Mouse (Mus musculus) heart, postnatal 25 days (tissue): ENCODE measurements around the gene Coch. TPM values are rescaled to one million over a fixed set of nuclear protein-coding genes. Genes with fewer than 3 reads are reported as not detected.
"Not testable (repeated sequence)": the region's sequence is repeated elsewhere in the genome, so short reads cannot be mapped to it uniquely, and the experiment has no call there.

Experiments
- DNase-seq: peaks from one replicate; pipeline ENCODE4 v3.0.0; 2022; ENCODE audit warnings: low spot score
- intact Hi-C: fragments of 180-260 bp; cut with DNase I; formaldehyde crosslinking; loops from one replicate; pipeline ENCODE4 v1.15.1; 2025
- total RNA-seq, 2 experiments: library from RNA; stranded (reverse); gene quantifications; 2 replicates each; pipeline ENCODE4 v1.2.3; 2021

The Coch gene
- total RNA-seq, result under 1 TPM; 0.22 to 0.34 TPM

GRCm38 (mm10) chr12:51593229-51594029 lies at the start of gene Coch:
Gene Coch (plus strand): TSS chr12:51593341.
- DNase-seq, result no peak
- intact Hi-C loops, result no loop called here

- intact Hi-C loops, result no loop called here
- DNase-seq, result no peak
Observed at GRCm38 (mm10) chr12:51543402-51543960, 49.7 kb upstream of the Coch start.

DNA sequence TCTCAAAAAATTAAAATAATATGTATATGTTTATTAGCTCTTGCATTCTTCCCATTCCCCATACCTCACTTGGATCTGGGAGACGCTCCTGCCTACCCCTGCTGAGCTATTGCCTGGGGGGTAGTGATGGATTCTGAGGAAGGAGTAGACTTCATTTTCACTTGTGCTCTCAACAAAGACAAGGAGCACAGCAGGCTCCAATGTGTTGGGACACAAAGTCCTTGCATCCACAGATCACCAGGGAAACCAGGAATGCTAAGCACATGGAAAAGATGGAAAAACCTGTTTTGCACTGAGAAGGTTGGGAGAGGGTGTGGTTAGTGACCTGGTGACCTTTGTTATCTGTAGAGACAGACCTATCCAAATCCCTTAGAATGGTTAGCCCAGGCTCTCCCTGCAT lies 38.1 kb upstream of the Coch start:
- intact Hi-C loops, result no loop called here

DNA sequence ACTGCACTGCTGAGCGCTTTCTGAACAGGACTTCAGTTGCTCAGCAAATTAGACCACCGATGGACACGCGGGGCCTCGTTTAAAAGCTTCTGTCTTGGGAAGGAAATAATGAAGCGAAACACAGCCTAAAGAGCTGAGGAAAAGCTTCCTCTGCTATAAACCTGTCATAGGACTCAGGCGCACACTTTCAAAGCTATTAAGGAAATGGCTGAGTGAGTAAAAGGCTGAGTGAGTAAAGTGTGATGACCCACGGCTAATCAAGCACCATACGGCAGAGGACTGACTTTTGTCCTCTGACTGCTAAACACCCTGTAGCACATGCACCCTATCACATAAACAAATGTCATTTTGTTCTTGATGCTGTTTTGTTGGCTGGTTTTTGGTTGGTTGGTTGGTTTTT lies 31.7 kb upstream of the Coch start:
- intact Hi-C loops, result no loop called here

More for the DNA sequence above, 38.1 kb upstream of the Coch start:
- no peak for DNase-seq

GRCm38 (mm10) chr12:51567225-51567624 lies 25.9 kb upstream of the Coch start:
- DNase-seq, result no peak
- intact Hi-C loops, result no loop called here

More for the DNA sequence above, 31.7 kb upstream of the Coch start:
- DNase-seq, result no peak

DNA sequence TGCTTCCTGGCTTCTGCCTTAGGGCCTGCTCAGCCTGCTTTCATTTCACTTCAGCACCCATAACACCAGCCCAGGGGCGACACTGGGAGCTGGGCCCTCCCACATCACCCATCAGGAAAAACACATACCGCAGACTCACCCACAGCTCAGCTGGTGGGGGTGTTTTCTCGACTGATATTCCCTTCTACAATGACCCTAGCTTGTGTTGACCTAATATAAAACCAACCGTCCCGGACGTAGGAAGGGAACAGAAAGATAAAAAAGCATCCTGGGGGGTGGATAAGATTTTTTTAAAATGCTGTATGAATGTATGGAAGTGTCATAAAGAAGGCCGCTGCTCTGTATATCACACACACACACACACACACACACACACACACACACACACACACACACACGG lies 23.7 kb upstream of the Coch start:
- intact Hi-C loops, result no loop called here
- DNase-seq, result no peak

DNA sequence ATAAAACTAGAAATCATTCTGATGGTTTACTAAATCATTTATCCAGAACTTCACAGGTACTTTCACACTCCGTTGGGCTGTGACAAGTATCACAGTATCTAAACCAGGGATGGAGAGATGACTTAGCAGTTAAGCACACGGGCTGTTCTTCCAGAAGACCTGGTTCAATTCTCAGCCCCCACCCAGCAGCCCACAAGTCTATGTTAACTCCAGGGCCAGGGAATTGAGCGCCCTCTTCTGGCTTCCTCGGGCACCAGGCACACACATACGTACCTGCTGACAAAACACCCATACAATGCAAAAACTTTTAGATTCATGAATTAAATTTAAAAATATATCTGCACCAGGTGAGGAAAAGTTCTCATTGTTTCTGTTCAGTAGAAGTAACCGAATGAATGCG lies 23.2 kb upstream of the Coch start:
- intact Hi-C loops, result no loop called here
- DNase-seq, result no peak

GRCm38 (mm10) chr12:51572651-51573050 lies 20.5 kb upstream of the Coch start:
- no peak for DNase-seq
- intact Hi-C loops, result no loop called here

GRCm38 (mm10) chr12:51577816-51578215 lies 15.3 kb upstream of the Coch start:
- intact Hi-C loops, DNase-seq: not testable (repeated sequence)

DNA sequence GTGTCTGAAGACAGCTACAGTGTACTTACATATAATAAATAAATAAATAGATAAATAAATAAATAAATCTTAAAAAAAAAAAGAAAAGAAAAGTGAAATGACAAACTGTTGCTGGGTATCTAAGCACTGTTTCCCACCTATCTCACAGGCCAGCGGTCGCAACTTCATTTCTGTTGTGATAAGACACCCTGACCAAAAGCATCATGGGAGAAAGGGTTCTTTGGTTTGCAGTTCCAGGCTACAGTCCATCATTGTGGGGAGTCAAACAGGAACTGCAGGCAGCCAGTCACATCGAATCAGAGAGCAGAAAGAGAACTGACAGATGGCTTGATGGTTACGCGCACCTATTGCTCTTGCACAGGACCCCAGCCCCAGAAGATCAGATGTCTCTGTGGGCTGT lies 3.9 kb upstream of the Coch start:
- intact Hi-C loops, result no loop called here
- DNase-seq, result no peak

- no peak for DNase-seq
- intact Hi-C loops, result no loop called here
Observed at GRCm38 (mm10) chr12:51591921-51592320, 1.2 kb upstream of the Coch start.

GRCm38 (mm10) chr12:51592888-51593228 lies 283 bp upstream of the Coch start:
- intact Hi-C loops, result no loop called here
- no peak for DNase-seq

DNA sequence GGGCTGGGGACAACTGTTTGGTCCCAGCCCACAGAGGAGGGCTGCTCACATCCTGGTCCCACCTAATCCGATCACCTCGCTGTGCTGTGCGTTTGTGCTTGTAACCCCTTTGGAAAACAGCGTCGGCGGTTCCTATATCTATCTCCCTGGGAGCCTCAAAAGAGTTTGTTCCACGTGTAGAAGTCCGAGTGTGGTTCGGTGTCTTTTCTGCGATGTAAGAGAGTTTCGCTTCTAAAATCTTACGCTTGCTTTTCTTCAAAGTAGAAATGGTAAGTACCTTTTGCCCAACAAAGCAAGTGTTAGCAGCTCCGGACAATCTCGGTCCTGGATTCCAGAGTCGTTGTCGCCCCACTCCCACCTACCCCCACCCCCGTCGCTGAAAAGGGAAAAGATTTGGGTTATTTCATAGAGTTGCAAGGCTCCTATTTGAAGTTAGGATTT lies 909 bp downstream of the Coch start:
- DNase-seq, result no peak
- intact Hi-C loops, result no loop called here

- DNase-seq, result no peak
- intact Hi-C loops, result no loop called here
Observed at GRCm38 (mm10) chr12:51603306-51603705, 10.2 kb downstream of the Coch start.

DNA sequence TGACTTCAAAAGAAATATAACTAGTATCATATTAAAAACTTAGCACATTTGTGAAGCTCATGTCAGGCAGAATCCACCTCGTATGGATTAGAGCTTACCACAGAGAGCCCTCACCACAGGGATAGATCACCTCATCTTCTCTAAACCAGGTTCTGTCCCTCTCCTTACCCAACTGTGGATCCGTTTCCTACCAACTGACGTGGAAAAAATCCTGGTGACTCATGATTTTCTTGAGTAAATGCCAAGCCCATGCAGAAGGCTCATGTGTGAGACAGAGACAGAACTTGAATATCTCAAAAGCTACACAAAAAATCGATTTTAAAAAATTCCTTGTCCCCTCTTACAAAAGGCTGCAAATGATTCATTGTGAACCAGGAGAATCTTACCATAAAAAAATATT lies 13.0 kb downstream of the Coch start:
- no peak for DNase-seq
- intact Hi-C loops, result no loop called here

GRCm38 (mm10) chr12:51612361-51612760 lies 19.2 kb downstream of the Coch start:
- DNase-seq, result no peak
- intact Hi-C loops, result loop anchor here (10.0 kb wide), 1 partner anchor 188 kb away; no protein-coding TSS in a partner anchor

DNA sequence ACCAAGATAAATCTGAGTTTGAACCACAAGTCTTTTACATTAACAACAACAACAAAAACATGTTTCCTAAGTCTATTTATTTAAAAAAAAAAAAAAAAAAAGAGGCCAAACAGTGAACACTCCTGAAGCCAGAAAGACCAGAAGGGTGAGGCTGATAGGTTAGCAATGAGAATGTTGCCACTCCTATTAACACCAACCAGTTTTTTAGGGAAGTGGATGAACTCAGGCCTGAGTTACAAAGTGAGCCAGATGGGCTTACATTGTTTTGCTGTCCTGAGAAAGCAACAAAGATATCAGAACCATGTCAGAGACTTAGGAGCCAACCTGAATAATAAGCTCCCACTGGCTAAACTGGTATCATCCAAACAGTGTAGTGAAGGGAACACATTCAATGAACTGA lies 27.4 kb downstream of the Coch start:
- intact Hi-C loops, result no loop called here
- DNase-seq, result no peak

- intact Hi-C loops, result no loop called here
Observed at GRCm38 (mm10) chr12:51621161-51621560, 28.0 kb downstream of the Coch start.

GRCm38 (mm10) chr12:51622670-51623365 lies 29.7 kb downstream of the Coch start:
- intact Hi-C loops, result no loop called here
- no peak for DNase-seq

More at GRCm38 (mm10) chr12:51621161-51621560, 28.0 kb downstream of the Coch start:
- DNase-seq, result no peak

DNA sequence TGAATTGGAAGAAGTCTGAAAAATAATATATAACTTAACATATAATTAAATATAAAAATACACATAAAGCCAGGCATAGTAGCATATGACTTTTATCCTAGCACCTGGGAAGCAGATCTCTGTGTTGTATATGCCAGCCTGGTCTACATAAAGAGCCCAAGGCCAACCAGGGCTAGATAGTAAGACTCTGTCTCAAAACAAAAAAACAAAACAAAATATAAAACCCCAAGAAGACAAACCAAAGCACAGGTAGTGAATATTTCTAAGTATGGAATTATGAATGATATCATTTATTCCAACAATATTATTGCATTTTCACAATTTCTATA lies 30.2 kb downstream of the Coch start:
- intact Hi-C loops, result no loop called here

GRCm38 (mm10) chr12:51633481-51633880 lies 40.3 kb downstream of the Coch start:
- intact Hi-C loops, result no loop called here
- no peak for DNase-seq

More for the DNA sequence above, 30.2 kb downstream of the Coch start:
- DNase-seq, result no peak
